Comparison of ENCODE assay signal across 14 mouse cellular contexts in genomic region chr8:125533709-125534108, GRCm38 (mm10). TPM values are rescaled to one million over a fixed set of nuclear protein-coding genes. Genes with fewer than 3 reads are reported as not detected.
DNase-seq lines count a peak whose midpoint lies in the region; ATAC-seq and TF ChIP-seq lines count a peak whose summit lies in the region.
"Had no signal": no experiment of that assay in that cellular context is flagged by ENCODE, and none has a peak within 500 bp of the region (broad histone marks: within the 10 kb centered on the region; RNA-seq: fewer than 3 reads in every experiment).

No protein-coding gene starts in this region.

- no peaks in the 10 kb centered on the region for H3K9me3 ChIP-seq in heart, postnatal 0 days (replicated peaks; ENCODE audit: control insufficient read depth, low read length)
- H3K9me3 ChIP-seq: liver, embryonic 13.5 days; midbrain, embryonic 12.5 days; neural tube, embryonic 15.5 days had no signal

- H3K4me2 ChIP-seq in heart, postnatal 0 days (ENCODE audit: low read depth, low read length): no peak overlapping the region
- H3K4me2 ChIP-seq: liver, embryonic 13.5 days; midbrain, embryonic 12.5 days; neural tube, embryonic 15.5 days had no signal

- H3K9ac ChIP-seq in heart, postnatal 0 days (replicated peaks; ENCODE audit: low read depth, low read length): no peak overlapping the region; the same call in 1 of the 2 replicates
- H3K9ac ChIP-seq: liver, embryonic 13.5 days; midbrain, embryonic 12.5 days; neural tube, embryonic 15.5 days had no signal

- 16% methylated on average over 7 of the region's 7 CpGs for WGBS in heart, postnatal 0 days

- peaks cover 7% of the 10 kb centered on the region for H3K36me3 ChIP-seq in heart, postnatal 0 days (replicated peaks; ENCODE audit: control insufficient read depth, insufficient read depth, low read length)

- DNase-seq in heart, adult 18-20 months: peak; percentile 56 to 71
- no peak for DNase-seq in heart, postnatal 25 days (ENCODE audit: low spot score)
- DNase-seq in right cerebral cortex, adult 2 months (ENCODE audit: low spot score in 2 of 2): peak; percentile 41 to 49
- no peak for DNase-seq in right cerebral cortex, postnatal 14 days
- peak; percentile 68 for DNase-seq in heart, postnatal 0 days (ENCODE audit: low spot score)
- peak; percentile 60 for DNase-seq in telencephalon, adult 2 months (ENCODE audit: low read depth, low spot score)
- no peak for DNase-seq in adrenal gland, adult 2 months
- DNase-seq in left cerebral cortex, adult 11 months (ENCODE audit: low spot score): no peak
- DNase-seq: adrenal gland, postnatal 14 days; cerebellum, adult 8-10 months; gastrocnemius, postnatal 25 days; liver, embryonic 13.5 days had no signal

- peak overlapping the region; percentile 83 for H3K27ac ChIP-seq in heart, postnatal 0 days (ENCODE audit: low read depth)
- H3K27ac ChIP-seq: liver, embryonic 13.5 days; midbrain, embryonic 12.5 days; neural tube, embryonic 15.5 days had no signal

- ATAC-seq in heart, postnatal 0 days (ENCODE audit: insufficient read depth, low read depth): peak; percentile 48

- peaks cover 79% of the 10 kb centered on the region for H3K4me1 ChIP-seq in heart, postnatal 0 days (ENCODE audit: control insufficient read depth, insufficient read depth)

- no peak for TF ChIP-seq EP300 in heart, postnatal 0 days (IDR thresholded peaks at IDR 0.05; ENCODE audit: low read depth)

- no peak overlapping the region for H3K4me3 ChIP-seq in heart, postnatal 0 days (ENCODE audit: low read depth, low read length)
- H3K4me3 ChIP-seq: liver, embryonic 13.5 days; midbrain, embryonic 12.5 days; neural tube, embryonic 15.5 days had no signal

- intact Hi-C loops in heart, postnatal 25 days (cut with DNase I): loop anchor here (5.0 kb wide), 2 partner anchors 34 to 46 kb away; partner anchors contain the start of gene Sipa1l2

- no peaks in the 10 kb centered on the region for H3K27me3 ChIP-seq in heart, postnatal 0 days (ENCODE audit: control insufficient read depth, insufficient read depth, low read length)
- H3K27me3 ChIP-seq: liver, embryonic 13.5 days; neural tube, embryonic 15.5 days had no signal

- 0 out of 2 replicates have a peak, but pooled peaks have one; percentile 12 for TF ChIP-seq CTCF in heart, postnatal 0 days (IDR thresholded peaks at IDR 0.05; ENCODE audit: low read depth)

RNA-seq across cellular contexts. Expression of gene Sipa1l2, which starts 35.9 kb away (rescaled TPM):
- 10 to 100 TPM; 37.9 to 42.2 TPM for total RNA-seq in heart, adult 18-20 months (2021)
- total RNA-seq in heart, postnatal 25 days (2021): 10 to 100 TPM; 43.7 to 44.8 TPM
- 65.8 and 66.1 TPM in 2 replicates for total RNA-seq in heart, postnatal 0 days (2014; rRNA removed; ENCODE audit: low replicate concordance)
- 12.3 and 13.6 TPM in 2 replicates for polyA plus RNA-seq in heart, postnatal 0 days (2015; fragmentation: Nextera tagmentation; extraction: Ambion mirVana)
- total RNA-seq in adrenal gland, adult 2 months (2021): 10 to 100 TPM; 43.5 to 55.8 TPM
- polyA plus RNA-seq in adrenal gland, adult 2 months (2012; rRNA removed): 36.0 and 51.6 TPM in 2 replicates

Comparison
In these comparisons a context has a peak if more than half of its experiments do, and no peak if none do; other contexts are left out.
1. DNase-seq: peak in heart, adult 18-20 months (2 of 2), right cerebral cortex, adult 2 months (2 of 2), heart, postnatal 0 days (single experiment) and telencephalon, adult 2 months (single experiment); none in heart, postnatal 25 days (single experiment), right cerebral cortex, postnatal 14 days (single experiment), adrenal gland, adult 2 months (single experiment) and left cerebral cortex, adult 11 months (single experiment).